Mouse (Mus musculus): ENCODE results near the gene Wasf2.

GRCm38 (mm10) chr4:133116756-133117470 is 13.4 kb upstream of the Wasf2 start:
- no peak for TF ChIP-seq POLR2A (IDR thresholded peaks at IDR 0.05; ENCODE audit: control insufficient read depth, extremely low read depth, insufficient read depth, low read length, poor library complexity)
- no peak for TF ChIP-seq CTCF (IDR thresholded peaks at IDR 0.05; ENCODE audit: borderline replicate concordance, control insufficient read depth, extremely low read depth, insufficient read depth, low read length, poor library complexity)

All from thymus, adult 2 months (tissue).